Mouse (Mus musculus) myocyte (in vitro differentiated cells): Measurements from ENCODE around the gene Kdm6b. TPM values are rescaled to one million over a fixed set of nuclear protein-coding genes. Genes with fewer than 3 reads are reported as not detected.

Experiments
- H3K27me3 ChIP-seq: one replicate; pipeline ENCODE4 v1.6.1; 2011; ENCODE audit not compliant: control insufficient read depth, insufficient read depth, insufficient read length
- H3K36me3 ChIP-seq: one replicate; pipeline ENCODE4 v1.6.1; 2011; ENCODE audit not compliant: control insufficient read depth, insufficient read depth
- H3K4me2 ChIP-seq: one replicate; pipeline ENCODE4 v1.6.1; 2011; ENCODE audit warnings: low read depth, control low read depth
- H3K4me3 ChIP-seq: one replicate; pipeline ENCODE4 v1.5.1; 2011; ENCODE audit warnings: mild to moderate bottlenecking, control low read depth, moderate library complexity
- H3K79me2 ChIP-seq: one replicate; pipeline ENCODE4 v1.6.1; 2011; ENCODE audit not compliant: control insufficient read depth, insufficient read depth
- H3ac ChIP-seq: one replicate; pipeline ENCODE4 v1.6.1; 2011; ENCODE audit not compliant: control insufficient read depth, insufficient read length
- CEBPB ChIP-seq: IDR thresholded peaks from 2 replicates; pipeline ENCODE4 v1.6.1; 2011; ENCODE audit warnings: mild to moderate bottlenecking, moderate library complexity; ENCODE audit not compliant: poor library complexity, insufficient read depth, severe bottlenecking
- E2F4 ChIP-seq: IDR thresholded peaks from one replicate; pipeline ENCODE4 v1.6.1; 2011; ENCODE audit warnings: mild to moderate bottlenecking, control low read depth, moderate library complexity; ENCODE audit not compliant: insufficient read depth
- MAX ChIP-seq: IDR thresholded peaks from one replicate; pipeline ENCODE4 v1.6.1; 2011; ENCODE audit warnings: low read depth, mild to moderate bottlenecking, control low read depth
- MYOD1 ChIP-seq, 3 experiments: IDR thresholded peaks; one replicate each; pipeline ENCODE4 v1.6.1; 2011; ENCODE audit warnings: control low read depth in 2 of 3, low read depth in 2 of 3, mild to moderate bottlenecking in 2 of 3, moderate library complexity in 1 of 3; ENCODE audit not compliant: insufficient read length in 2 of 3, control insufficient read depth in 1 of 3
- MYOG ChIP-seq, 3 experiments: IDR thresholded peaks; one replicate each; pipeline ENCODE4 v1.6.1; 2011; ENCODE audit warnings: control low read depth in 2 of 3, low read depth in 2 of 3, mild to moderate bottlenecking in 2 of 3; ENCODE audit not compliant: insufficient read length in 2 of 3, control insufficient read depth in 1 of 3, insufficient read depth in 1 of 3
- POLR2A ChIP-seq: IDR thresholded peaks from one replicate; pipeline ENCODE4 v1.6.1; 2011; ENCODE audit warnings: low read depth, mild to moderate bottlenecking, control low read depth, moderate library complexity; ENCODE audit not compliant: insufficient read length
- POLR2AphosphoS2 ChIP-seq: IDR thresholded peaks from one replicate; pipeline ENCODE4 v1.6.1; 2011; ENCODE audit warnings: low read depth, control low read depth; ENCODE audit not compliant: insufficient read length
- REST ChIP-seq: IDR thresholded peaks from one replicate; pipeline ENCODE4 v1.6.1; 2011; ENCODE audit warnings: mild to moderate bottlenecking, control low read depth, moderate library complexity; ENCODE audit not compliant: insufficient read depth, insufficient read length
- SRF ChIP-seq: IDR thresholded peaks from one replicate; pipeline ENCODE4 v1.6.1; 2011; ENCODE audit warnings: low read depth; ENCODE audit not compliant: control insufficient read depth, insufficient read length
- TCF12 ChIP-seq: IDR thresholded peaks from one replicate; pipeline ENCODE4 v1.6.1; 2011; ENCODE audit warnings: mild to moderate bottlenecking, control low read depth; ENCODE audit not compliant: poor library complexity, insufficient read depth, severe bottlenecking
- TCF3 ChIP-seq: IDR thresholded peaks from one replicate; pipeline ENCODE4 v1.6.1; 2011; ENCODE audit warnings: low read depth, control low read depth; ENCODE audit not compliant: insufficient read length
- USF1 ChIP-seq: IDR thresholded peaks from one replicate; pipeline ENCODE4 v1.6.1; 2011; ENCODE audit warnings: low read depth, mild to moderate bottlenecking, control low read depth, moderate library complexity
- polyA plus RNA-seq: library from polyadenylated mRNA; unstranded; fragments of >200 nt; fragmentation: generic; extraction: Trizol; gene quantifications from one replicate; pipeline ENCODE4 v1.2.1, GENCODE M21; 2012; ENCODE audit warnings: missing spikeins

Kdm6b gene
- polyA plus RNA-seq, 1 experiment: 31.0 TPM

DNA sequence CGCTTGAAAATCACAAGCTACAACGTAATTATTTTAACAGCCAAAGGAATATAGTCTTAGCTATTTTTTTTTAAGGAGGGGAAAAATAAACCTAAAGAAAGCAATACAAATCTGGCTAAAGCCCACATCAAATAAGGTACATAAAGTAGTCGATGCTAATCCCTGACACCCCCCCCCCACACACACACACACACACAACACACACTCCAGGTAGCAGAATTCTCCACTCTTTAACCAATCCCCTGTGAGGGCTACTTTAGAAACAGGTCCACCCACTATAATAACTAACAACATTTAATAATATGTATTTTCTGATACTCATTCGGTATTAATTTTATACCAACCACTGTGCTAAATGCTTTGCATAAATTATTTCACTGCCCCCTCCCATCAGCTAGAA lies 3.0 kb upstream of the Kdm6b start:
- Histone ChIP-seq H3K79me2 (peaks cover 27% of the 10 kb centered on the region), H3K4me3 (peak overlapping the region; percentile 100), H3K36me3 (peaks cover 13% of the 10 kb centered on the region), H3K27me3 (no peaks in the 10 kb centered on the region), H3K4me2 (peak overlapping the region; percentile 98), H3ac (peak overlapping the region; percentile 50)
- TF ChIP-seq MYOD1 (IDR thresholded peaks at IDR 0.05; ENCODE audit: control insufficient read depth in 1 of 3, insufficient read length in 2 of 3, low read depth in 2 of 3) (no peak), CEBPB (no peak), USF1 (no peak)

GRCm38 (mm10) chr11:69415668-69416451 lies 2.4 kb upstream of the Kdm6b start:
- Histone ChIP-seq H3K36me3 (peaks cover 13% of the 10 kb centered on the region), H3K27me3 (no peaks in the 10 kb centered on the region), H3K79me2 (peaks cover 29% of the 10 kb centered on the region), H3K4me3 (peak overlapping the region; percentile 100), H3K4me2 (peak overlapping the region; percentile 14), H3ac (peak overlapping the region; percentile 50)
- TF ChIP-seq POLR2A: peak; percentile 70
- TF ChIP-seq TCF3: no peak
- TF ChIP-seq TCF12: no peak
- no peak for TF ChIP-seq SRF
- TF ChIP-seq MAX: no peak
- TF ChIP-seq E2F4: no peak
- no peak for TF ChIP-seq CEBPB
- TF ChIP-seq USF1: no peak
- no peak for TF ChIP-seq MYOG (IDR thresholded peaks at IDR 0.05; ENCODE audit: control insufficient read depth in 1 of 3, insufficient read depth in 1 of 3, insufficient read length in 2 of 3, low read depth in 2 of 3)
- peak; percentile 86 for TF ChIP-seq POLR2AphosphoS2
- no peak for TF ChIP-seq MYOD1 (IDR thresholded peaks at IDR 0.05; ENCODE audit: control insufficient read depth in 1 of 3, insufficient read length in 2 of 3, low read depth in 2 of 3)
- TF ChIP-seq REST: no peak

GRCm38 (mm10) chr11:69415327-69415667 lies 1.8 kb upstream of the Kdm6b start:
- Histone ChIP-seq H3K4me2 (peak overlapping the region; percentile 96), H3ac (peak overlapping the region; percentile 50), H3K79me2 (peaks cover 35% of the 10 kb centered on the region), H3K4me3 (peak overlapping the region; percentile 100), H3K27me3 (no peaks in the 10 kb centered on the region), H3K36me3 (peaks cover 13% of the 10 kb centered on the region)
- 0 out of 2 replicates have a peak, but pooled peaks have one; percentile 12 for TF ChIP-seq CEBPB
- peak in 1 of 3 experiments; percentile 58 for TF ChIP-seq MYOG (IDR thresholded peaks at IDR 0.05; ENCODE audit: control insufficient read depth in 1 of 3, insufficient read depth in 1 of 3, insufficient read length in 2 of 3, low read depth in 2 of 3)
- TF ChIP-seq REST: no peak
- peak in 1 of 3 experiments; percentile 50 for TF ChIP-seq MYOD1 (IDR thresholded peaks at IDR 0.05; ENCODE audit: control insufficient read depth in 1 of 3, insufficient read length in 2 of 3, low read depth in 2 of 3)
- no peak for TF ChIP-seq TCF12
- TF ChIP-seq POLR2AphosphoS2: peak; percentile 93
- no peak for TF ChIP-seq TCF3
- TF ChIP-seq MAX: no peak
- no peak for TF ChIP-seq USF1
- TF ChIP-seq SRF: peak; percentile 44
- no peak for TF ChIP-seq E2F4
- TF ChIP-seq POLR2A: peak; percentile 87

- H3K4me3 ChIP-seq: peak overlapping the region; percentile 100
- peak overlapping the region; percentile 96 for H3K4me2 ChIP-seq
- TF ChIP-seq USF1 (no peak), REST (no peak), CEBPB (peak; percentile 100), MAX (no peak), TCF3 (no peak), E2F4 (no peak), MYOG (IDR thresholded peaks at IDR 0.05; ENCODE audit: control insufficient read depth in 1 of 3, insufficient read depth in 1 of 3, insufficient read length in 2 of 3, low read depth in 2 of 3) (no peak), TCF12 (peak; percentile 77), POLR2AphosphoS2 (no peak), SRF (no peak), POLR2A (peak; percentile 1), MYOD1 (IDR thresholded peaks at IDR 0.05; ENCODE audit: control insufficient read depth in 1 of 3, insufficient read length in 2 of 3, low read depth in 2 of 3) (peak; percentile 64 to 94 (median 74))
- peaks cover 13% of the 10 kb centered on the region for H3K36me3 ChIP-seq
- peaks cover 41% of the 10 kb centered on the region for H3K79me2 ChIP-seq
- H3ac ChIP-seq: peak overlapping the region; percentile 50
- no peaks in the 10 kb centered on the region for H3K27me3 ChIP-seq
These were observed 1.2 kb upstream of the Kdm6b start for GRCm38 (mm10) chr11:69414421-69415326.
